Mouse (Mus musculus) embryonic fibroblast, embryonic 13.5 days (primary cell): ENCODE results near the gene Sytl3.

ENCODE experiments used
- CTCF ChIP-seq: IDR thresholded peaks from 2 replicates; pipeline ENCODE4 v1.5.1; 2011; ENCODE audit warnings: mild to moderate bottlenecking, control low read depth, low read length, moderate library complexity, borderline replicate concordance; ENCODE audit not compliant: insufficient read depth
- POLR2A ChIP-seq: IDR thresholded peaks from 2 replicates; pipeline ENCODE4 v1.6.1; 2011; ENCODE audit warnings: low read depth, mild to moderate bottlenecking, control low read depth, low read length, moderate library complexity

DNA sequence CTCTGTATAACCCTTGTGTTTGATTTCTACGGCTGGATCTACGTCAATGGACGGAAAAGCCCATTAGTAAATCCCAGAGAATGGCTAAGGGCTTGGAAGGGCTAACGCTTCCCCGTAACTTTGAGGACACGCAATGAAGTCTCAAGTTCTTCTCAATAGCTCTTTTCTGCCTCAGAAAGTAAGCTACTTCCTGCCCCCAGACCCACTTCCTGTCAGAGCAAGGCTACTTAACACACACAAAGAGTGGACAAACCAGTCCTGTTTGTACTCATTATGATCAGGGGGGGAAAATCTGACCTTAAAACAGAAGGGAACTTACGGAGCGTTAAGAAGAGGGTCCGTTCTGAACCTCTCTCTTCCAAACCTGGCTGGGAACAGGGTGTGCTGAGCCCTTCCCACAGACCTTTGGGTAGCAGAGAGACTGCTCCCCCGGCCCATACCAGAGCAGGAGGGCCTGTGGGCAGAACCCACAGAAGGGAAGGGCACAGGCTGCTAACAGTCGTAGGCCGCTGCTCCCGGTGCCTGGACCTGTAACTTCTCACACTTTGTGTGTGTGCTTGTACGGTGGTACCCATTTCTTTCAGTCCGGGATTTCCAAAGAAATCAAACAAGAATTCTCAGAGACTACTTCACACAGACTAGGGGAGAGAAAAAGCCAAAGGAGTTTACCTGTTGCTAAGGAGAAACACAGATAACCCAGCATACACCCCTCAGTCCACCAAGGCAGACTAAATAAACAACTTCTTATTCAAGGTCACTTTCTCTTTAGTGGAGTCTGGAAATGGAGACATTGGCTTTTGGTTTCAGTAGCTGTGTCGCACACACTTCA is 113.0 kb downstream of the Sytl3 start:
- TF ChIP-seq CTCF (no peak), POLR2A (no peak)
